Mouse (Mus musculus) megakaryocyte, embryonic 14.5 days (primary cell): Measurements from ENCODE around the gene Stk25.

ENCODE experiments used
- FLI1 ChIP-seq: IDR thresholded peaks from 2 replicates; pipeline ENCODE4 v1.6.1; 2012; ENCODE audit warnings: low read length, inconsistent platforms, mixed read lengths
- GATA1 ChIP-seq: IDR thresholded peaks from 3 replicates; pipeline ENCODE4 v1.6.1; 2012; ENCODE audit warnings: mixed read lengths, low read length, inconsistent platforms, borderline replicate concordance

GRCm38 (mm10) chr1:93632723-93633122 lies 25.7 kb downstream of the Stk25 start:
- TF ChIP-seq GATA1 (no peak), FLI1 (no peak)
